Mouse (Mus musculus) adrenal gland, adult 8-10 months (tissue): Measurements from ENCODE around the gene Shkbp1. TPM values are rescaled to one million over a fixed set of nuclear protein-coding genes. Genes with fewer than 3 reads are reported as not detected.
A peak's percentile ranks its signal among the peaks of the same experiment; 100 is the strongest.

ENCODE experiments used
- DNase-seq: peaks from one replicate; pipeline ENCODE4 v3.0.0; 2022
- total RNA-seq, 4 experiments: library from RNA; stranded (reverse); gene quantifications; 2 replicates each; pipeline ENCODE4 v1.2.4; 2022

Gene Shkbp1
- total RNA-seq, 4 experiments from 2014 or later = 19.4 to 41.1 (median 29.7) TPM

DNA sequence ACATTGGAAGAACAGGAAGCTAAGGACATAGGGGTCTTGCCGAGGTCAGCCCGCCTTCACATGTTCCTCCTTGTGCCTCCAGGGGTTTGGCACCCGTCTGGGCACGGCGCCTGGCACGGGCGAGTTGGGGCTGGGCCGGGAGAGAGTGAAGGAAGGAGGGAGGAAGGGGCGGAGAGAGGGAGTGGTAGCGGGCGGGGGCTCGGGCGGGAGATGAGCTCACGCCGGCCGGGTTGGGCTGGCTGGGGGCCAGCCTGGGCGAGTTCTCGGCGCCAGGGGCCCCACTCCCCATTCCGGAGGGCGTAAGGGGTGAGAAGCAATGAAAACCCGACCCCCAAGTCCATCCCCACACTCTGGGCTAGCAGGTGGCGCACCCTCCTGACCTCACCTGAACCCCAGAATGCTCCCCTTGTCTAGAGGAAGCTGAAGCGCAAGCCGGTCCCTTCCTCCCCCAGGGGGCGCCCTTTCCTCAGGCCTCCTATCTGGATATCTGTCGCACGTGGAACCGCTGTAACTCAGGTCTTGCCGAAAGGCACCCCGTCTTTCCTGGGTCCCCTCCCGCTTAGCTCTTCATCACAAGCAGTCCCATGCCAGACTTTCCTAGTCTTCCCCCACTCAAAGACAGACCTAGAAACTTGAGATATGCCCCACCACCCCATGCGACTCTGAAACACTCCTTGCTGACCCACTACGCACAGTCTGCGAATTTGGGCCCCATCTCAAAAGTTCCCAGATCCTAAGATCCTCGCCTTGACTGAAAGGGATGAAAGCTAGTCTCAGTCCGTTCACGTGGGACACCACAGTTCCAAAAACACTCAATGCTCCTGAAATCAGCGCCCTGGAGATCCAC, 23.2 kb downstream of the Shkbp1 start:
- DNase-seq = peak; percentile 81

- no peak for DNase-seq
Measured at GRCm38 (mm10) chr7:27331854-27332253, 24.0 kb downstream of the Shkbp1 start.

DNA sequence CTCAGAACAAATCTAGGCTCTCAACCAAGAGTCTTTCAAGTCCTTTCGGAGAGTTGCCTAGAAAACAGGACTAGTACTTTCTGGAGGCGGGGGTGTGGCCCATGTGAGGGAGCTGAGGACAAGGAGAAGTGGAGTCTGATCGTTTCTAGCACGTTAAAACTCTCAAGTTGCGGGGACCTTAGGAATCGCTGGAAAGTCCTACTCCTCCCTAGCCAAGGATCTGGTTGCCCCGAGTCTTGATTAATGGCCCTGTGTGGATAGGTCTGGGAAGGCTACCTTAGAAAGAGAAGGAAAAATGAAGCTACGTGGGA, 24.3 kb downstream of the Shkbp1 start:
- no peak for DNase-seq

GRCm38 (mm10) chr7:27330709-27331540, 24.9 kb downstream of the Shkbp1 start:
- DNase-seq = peak; percentile 89

GRCm38 (mm10) chr7:27329981-27330380, 25.8 kb downstream of the Shkbp1 start:
- DNase-seq = no peak

DNA sequence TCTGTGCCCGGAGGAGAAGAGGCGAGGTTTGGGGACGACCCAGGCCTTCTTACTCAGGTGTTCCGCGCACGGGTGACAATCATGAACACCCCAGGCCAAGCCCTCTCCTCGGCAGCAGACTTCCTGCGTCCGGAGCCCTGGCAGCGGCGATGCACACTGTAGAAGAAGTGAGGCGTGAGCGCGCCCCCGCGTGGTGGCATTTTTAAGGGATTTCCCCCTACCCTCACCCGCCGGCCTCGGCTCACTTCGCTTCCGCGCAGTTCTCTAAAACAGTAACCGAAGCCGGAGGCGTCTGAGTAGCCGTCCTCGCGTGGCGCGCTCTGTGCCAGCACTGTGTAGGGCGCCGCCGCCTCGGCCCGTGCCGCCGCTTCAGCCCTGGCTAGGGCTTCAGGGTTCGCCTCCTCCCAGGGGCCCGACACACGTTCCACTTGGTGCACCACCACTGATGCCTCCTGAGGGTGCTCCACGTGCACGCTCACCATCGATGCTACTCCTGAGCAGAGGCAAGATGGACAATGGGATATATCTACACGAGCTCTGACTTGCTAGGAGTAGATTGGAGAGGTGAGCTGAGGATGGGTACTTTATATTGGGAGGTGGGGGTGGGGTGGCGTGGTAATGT, 26.4 kb downstream of the Shkbp1 start:
- peak; percentile 60 for DNase-seq

DNA sequence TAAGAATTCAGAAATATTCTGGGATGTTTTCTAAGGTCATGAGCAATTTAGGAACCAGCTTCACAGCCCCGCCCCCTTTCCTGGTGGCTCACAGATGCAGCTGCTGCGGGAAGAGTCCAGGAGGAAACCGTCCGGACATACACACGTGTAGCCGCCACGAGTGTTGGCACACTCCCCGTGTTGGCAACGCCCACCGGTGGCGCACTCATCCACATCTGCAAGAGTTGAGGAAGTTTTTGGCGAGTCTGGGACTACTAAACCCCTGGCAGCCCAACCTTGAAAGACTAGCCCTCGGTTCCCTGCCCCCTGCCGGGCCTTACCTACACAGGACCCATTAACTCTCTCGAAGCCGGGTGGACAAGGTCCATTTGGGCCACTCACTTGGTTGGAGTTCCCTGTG, 27.2 kb downstream of the Shkbp1 start:
- no peak for DNase-seq

- no peak for DNase-seq
Measured at GRCm38 (mm10) chr7:27328161-27328560, 27.7 kb downstream of the Shkbp1 start.

DNA sequence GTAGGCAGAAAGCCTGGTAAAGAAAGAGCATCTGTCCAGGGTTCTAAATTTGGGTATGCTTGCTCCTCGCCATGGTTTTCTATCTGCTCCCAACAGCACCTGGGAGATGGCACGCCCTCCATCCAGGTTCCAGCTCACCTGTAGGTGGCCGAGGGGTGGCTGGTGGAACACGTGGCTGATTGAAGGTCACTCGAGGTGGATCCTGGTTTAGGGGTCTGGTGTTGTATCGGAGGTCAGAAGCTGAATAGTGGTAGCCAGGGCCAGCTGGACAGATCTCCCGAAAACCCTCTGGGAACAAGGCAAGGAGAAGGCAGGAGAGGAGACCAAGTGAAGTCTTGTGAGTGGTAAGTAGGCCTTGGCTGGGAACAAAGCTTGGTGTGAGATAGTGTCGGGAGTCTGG, 28.3 kb downstream of the Shkbp1 start:
- no peak for DNase-seq

DNA sequence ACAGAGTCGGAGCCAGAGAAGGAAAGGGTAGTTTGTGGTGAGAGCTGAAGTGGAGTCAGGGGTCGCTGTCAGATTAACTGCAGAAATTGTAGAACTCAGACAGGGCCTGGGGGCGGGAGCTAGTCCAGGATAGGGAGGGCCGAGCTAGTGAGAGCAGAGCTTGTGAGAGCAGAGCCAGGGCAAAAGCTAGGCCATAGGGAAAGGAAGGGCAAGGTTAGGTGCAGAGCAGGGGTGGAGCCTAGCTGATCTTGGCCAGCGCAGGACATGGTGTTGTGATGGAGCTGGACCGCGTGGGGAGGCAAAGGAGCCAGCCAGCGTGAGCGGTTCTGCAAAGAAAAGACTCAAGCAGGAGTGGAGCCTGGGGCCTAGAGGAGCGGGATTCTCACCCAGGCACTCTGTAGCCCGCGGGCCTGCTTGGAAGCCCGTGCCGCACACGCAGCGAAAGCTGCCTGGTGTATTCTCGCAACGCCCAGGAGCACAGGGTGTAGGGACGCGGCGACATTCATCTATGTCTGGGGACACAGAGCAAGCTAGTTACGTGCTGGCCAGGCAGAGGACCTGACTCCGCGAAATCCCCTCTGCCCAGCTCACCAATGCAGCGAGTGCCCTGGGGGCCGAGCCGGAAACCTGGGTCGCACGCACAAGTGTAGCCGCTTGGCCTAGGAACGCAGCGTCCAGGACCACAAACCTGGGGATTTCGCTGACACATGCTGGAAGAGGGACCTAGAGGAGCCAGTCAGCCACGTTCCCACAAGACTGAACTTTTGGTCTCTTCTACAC, 29.5 kb downstream of the Shkbp1 start:
- DNase-seq = no peak

DNA sequence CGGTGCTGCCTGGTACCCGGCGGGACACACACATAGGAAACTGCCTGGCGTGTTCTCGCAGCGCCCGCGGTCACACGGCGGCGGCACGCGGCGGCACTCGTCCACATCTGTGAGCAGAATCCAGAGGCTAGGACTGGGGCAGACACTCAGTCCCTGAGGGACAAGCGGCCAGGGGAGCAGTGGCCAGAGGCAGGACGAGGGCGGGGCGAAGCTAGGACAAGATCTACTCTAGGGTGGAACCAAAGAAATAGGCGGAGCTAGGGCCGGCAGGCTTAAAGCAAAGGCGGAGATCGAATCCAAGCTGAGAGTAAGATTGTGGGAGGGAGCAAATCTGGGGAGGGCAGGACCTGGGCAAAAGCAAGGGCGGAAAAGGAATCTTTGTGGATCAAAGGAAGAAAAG, 30.1 kb downstream of the Shkbp1 start:
- peak; percentile 75 for DNase-seq

- no peak for DNase-seq
Measured at GRCm38 (mm10) chr7:27324928-27325327, 30.9 kb downstream of the Shkbp1 start.

DNA sequence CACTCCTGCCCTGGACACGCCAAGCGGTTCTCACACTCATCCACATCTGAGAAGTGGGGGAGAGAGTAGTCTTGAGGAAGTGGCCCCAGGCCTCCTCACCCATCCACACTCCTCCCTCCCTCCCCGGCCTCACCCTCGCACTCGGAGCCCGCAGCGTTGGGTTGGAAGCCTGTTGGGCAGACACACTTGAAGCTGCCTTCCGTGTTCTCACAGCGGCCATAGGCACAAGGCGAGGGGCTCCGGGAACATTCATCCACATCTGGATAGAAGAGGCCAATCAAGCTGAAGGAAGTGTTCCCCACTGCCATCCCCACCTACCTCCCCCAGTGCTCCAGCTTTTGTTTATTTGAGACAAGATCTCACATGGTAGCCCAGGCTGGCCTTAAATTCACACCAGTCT, 31.7 kb downstream of the Shkbp1 start:
- no peak for DNase-seq

DNA sequence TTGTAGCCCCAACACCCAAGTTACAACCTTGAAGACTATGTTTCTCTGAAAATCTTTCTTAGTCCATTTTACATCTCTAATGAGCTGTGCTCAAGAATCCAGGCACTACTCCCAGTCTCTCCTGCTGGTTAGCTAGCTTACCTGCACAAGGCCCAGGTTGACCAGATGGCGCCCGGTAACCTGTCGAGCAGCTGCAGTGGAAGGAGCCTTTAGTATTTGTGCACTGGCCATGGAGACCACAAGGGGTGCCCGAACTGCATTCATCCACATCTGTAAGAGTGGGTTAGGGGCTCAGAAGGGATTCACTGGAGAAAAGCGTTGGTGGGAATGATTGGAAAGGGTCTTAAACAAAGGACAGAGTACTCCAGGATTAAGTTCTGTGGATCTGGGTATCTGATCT, 32.8 kb downstream of the Shkbp1 start:
- DNase-seq = no peak

- no peak for DNase-seq
Measured at GRCm38 (mm10) chr7:27322291-27322690, 33.5 kb downstream of the Shkbp1 start.

DNA sequence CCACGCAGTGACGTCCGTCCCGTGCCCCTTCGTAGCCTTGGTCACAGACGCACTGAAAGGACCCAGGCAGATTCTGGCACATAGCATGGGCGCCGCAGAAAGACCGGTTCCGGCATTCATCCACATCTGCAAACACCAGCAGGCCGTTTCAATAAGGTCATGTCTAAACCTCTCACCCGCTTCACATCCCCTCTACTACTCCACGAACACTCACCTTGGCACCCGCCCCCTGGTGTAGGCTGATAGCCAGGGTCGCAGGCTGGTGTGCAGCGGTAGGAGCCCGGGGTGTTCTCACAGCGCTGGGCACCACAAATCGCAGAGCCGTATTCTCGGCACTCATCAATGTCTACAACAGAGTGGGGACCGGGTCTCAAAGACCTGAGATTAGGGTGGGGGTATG, 36.4 kb downstream of the Shkbp1 start:
- DNase-seq = no peak

GRCm38 (mm10) chr7:27315958-27316357, 39.9 kb downstream of the Shkbp1 start:
- DNase-seq = no peak

DNA sequence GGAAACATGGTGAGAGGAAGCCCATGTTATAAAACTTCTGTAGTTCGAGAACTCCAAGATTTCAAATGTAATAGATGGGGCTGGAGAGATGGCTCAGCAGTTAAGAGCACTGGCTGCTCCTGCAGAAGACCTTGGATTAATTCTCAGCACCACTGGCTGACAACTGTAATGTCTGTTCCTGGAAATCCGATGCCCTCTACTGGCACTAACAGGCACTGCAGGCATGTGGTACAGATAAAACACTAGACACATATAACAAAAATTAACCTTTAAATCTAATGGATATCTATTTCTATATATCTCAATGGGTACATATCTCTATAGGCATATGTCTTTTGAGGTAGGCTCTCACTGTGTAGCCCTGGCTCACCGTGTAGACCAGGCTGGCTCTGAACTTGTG, 41.4 kb downstream of the Shkbp1 start:
- DNase-seq = no peak

DNA sequence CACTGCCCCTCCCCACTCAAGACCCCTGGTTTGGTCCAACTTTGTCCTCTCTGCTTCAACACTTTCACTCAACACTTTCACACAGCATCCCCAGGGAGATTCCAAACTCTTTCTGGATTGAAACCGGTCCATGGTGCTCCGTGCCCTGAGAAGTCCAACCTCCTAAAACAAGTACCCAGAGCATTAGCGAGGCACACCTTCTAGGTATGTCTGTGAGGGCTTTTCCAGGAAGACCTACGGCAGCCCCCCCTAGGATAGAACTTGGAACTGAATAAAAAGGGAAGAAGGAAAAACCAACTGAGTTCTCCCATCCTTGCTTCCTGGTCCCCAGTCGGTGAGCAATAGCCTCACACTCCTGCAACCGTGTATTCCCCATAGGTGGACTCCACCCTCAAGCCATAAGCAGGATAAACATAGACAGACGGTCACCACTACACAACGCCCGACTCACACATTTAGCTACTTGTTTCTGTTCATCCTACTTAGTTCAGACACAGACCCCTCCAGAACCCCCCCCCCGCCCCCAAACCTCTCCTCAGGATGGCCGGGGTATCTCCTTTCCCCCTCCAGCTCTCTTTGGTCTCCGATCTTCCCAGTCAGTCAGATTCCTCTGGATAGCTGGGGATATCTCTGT, 44.1 kb downstream of the Shkbp1 start:
- DNase-seq = no peak

GRCm38 (mm10) chr7:27310996-27311535, 44.8 kb downstream of the Shkbp1 start:
- no peak for DNase-seq

DNA sequence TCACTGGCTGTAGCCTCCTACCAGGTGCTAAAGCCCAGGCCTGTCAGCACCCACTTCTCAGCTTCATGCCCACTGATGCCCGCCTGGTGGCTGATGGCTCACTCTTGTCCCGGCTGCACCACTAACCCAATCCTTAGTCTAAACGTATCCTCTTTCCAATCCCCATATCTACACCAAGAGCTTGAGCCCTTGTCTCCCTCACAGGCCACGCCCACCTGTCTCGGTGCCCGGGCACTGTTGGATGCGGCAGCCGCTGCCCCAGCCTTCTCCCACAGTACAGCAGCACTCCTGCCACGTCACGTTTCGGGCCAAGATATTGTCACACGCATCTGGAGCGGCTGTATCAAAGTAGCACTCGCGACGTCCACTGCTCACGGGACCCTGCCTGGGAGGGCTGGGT, 45.5 kb downstream of the Shkbp1 start:
- no peak for DNase-seq

- DNase-seq = no peak
Measured at GRCm38 (mm10) chr7:27309832-27310231, 46.0 kb downstream of the Shkbp1 start.
